Mouse (Mus musculus) forebrain, embryonic 16.5 days (tissue): Measurements from ENCODE around the gene Pcdh10. TPM values are rescaled to one million over a fixed set of nuclear protein-coding genes. Genes with fewer than 3 reads are reported as not detected.

Experiments
- ATAC-seq: fragments of 200-750 bp; cut with Nextera tagmentation; 2 replicates; pipeline ENCODE4 v1.8.0; 2017; ENCODE audit warnings: mild to moderate bottlenecking, moderate library complexity
- H3K27ac ChIP-seq: fragments of 300-500 bp; sonication (generic); 2 replicates; pipeline ENCODE4 v1.5.1; 2014; ENCODE audit warnings: low read length, control low read depth
- H3K27me3 ChIP-seq: fragments of 300-500 bp; sonication (generic); replicated peaks from 2 replicates; pipeline ENCODE4 v1.6.1; 2014; ENCODE audit warnings: low read length; ENCODE audit not compliant: control insufficient read depth, insufficient read depth
- H3K36me3 ChIP-seq: fragments of 300-500 bp; sonication (generic); 2 replicates; pipeline ENCODE4 v1.6.1; 2014; ENCODE audit not compliant: control insufficient read depth, insufficient read depth
- H3K4me1 ChIP-seq: fragments of 300-500 bp; sonication (generic); replicated peaks from 2 replicates; pipeline ENCODE4 v1.6.1; 2014; ENCODE audit warnings: low read length; ENCODE audit not compliant: control insufficient read depth, insufficient read depth
- H3K4me2 ChIP-seq: fragments of 300-500 bp; sonication (generic); 2 replicates; pipeline ENCODE4 v1.6.1; 2014; ENCODE audit warnings: mild to moderate bottlenecking, low read length, control low read depth
- H3K4me3 ChIP-seq: fragments of 300-500 bp; sonication (generic); replicated peaks from 2 replicates; pipeline ENCODE4 v1.5.1; 2014; ENCODE audit warnings: mild to moderate bottlenecking, low read length, control low read depth
- H3K9ac ChIP-seq: fragments of 300-500 bp; sonication (generic); replicated peaks from 2 replicates; pipeline ENCODE4 v1.6.1; 2014; ENCODE audit warnings: low read depth, low read length, control low read depth
- H3K9me3 ChIP-seq: fragments of 300-500 bp; sonication (generic); 2 replicates; pipeline ENCODE4 v1.6.1; 2016; ENCODE audit warnings: low read length; ENCODE audit not compliant: control insufficient read depth
- WGBS: fragments of 180-500 bp; shearing (Covaris S2); extraction: QIAGEN DNeasy Blood & Tissue Kit; methylation state at CpG from one replicate; pipeline ENCODE4 v1.1.7; 2014; 5-methylcytosine and 5-hydroxymethylcytosine counted together
- polyA plus RNA-seq: library from polyadenylated mRNA; unstranded; fragments of >200 nt; fragmentation: Nextera tagmentation; extraction: Ambion mirVana; gene quantifications from 2 replicates; pipeline ENCODE4 v1.2.1, GENCODE M21; 2015

The Pcdh10 gene
- polyA plus RNA-seq, 1 experiment from 2014 or later = 15.8 TPM

- H3K9me3 ChIP-seq = no peaks in the 10 kb centered on the region
- H3K4me3 ChIP-seq = peak overlapping the region; percentile 72
- peaks cover 7% of the 10 kb centered on the region for H3K4me1 ChIP-seq
- H3K27me3 ChIP-seq = no peaks in the 10 kb centered on the region
- H3K36me3 ChIP-seq = no peaks in the 10 kb centered on the region
- peak overlapping the region; percentile 56 for H3K27ac ChIP-seq
- under 1% methylated on average over 82 of the region's 82 CpGs for WGBS
- peak overlapping the region; percentile 74 for H3K9ac ChIP-seq
- peak overlapping the region; percentile 96 for H3K4me2 ChIP-seq
- ATAC-seq = no peak
Measured at GRCm38 (mm10) chr3:45380811-45381761, 2.9 kb downstream of the Pcdh10 start.

DNA sequence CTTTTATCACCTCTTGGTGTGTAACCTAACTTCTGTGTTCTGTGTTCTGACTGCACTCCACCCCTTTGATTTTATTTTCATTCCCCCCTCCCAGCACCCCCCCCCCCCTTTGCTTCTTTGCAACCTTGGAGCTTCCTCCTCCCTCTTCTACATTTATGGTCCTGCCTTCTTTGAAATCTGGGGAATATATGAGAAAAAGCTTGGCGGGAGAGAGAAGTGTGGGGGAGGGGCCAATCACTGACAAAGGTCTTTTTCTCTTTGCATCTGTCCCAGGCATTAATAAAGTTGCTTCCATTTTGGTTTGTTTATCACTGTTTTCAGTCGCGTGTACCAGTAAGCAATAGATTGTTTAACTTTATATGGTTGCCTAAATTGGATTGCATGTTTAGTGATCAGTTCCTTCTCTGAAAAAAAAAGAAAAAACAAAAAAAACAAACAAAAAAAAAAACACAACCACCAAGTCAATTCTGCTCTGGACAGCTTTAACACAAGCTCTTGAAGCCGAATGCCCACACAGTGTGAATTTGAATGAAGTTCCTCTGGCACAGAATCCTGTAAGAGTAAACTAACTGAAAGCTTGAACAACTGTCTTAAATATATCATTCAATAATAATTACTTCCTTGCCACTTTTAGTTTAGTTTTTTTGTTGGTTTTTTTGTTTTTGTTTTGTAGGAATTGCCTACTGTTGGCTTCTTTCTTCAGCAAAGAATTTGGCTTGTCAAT is 4.0 kb downstream of the Pcdh10 start:
- Histone ChIP-seq H3K9ac (peak overlapping the region; percentile 74), H3K27ac (no peak overlapping the region), H3K9me3 (no peaks in the 10 kb centered on the region), H3K27me3 (no peaks in the 10 kb centered on the region), H3K4me1 (peaks cover 10% of the 10 kb centered on the region), H3K36me3 (no peaks in the 10 kb centered on the region), H3K4me2 (peak overlapping the region; percentile 96), H3K4me3 (peak overlapping the region; percentile 72)
- no peak for ATAC-seq
- 15% methylated on average over 4 of the region's 4 CpGs for WGBS

DNA sequence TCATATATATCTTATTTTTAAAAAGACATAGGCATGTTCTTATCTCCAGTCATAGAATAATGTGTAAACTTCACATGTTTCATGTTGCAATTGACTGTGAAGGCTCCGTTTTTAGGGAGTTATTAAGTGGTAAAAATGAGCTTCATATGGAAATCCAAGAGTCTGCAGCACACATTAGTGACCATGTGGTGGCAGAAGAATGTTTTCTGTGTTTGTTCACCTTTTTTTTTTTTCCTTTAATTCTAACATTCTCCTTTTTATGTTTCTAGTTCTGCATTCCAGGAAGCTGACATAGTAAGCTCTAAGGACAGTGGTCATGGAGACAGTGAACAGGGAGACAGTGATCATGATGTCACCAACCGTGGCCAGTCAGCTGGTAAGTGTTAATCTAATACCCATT is 5.6 kb downstream of the Pcdh10 start:
- no peaks in the 10 kb centered on the region for H3K9me3 ChIP-seq
- 26% methylated on average over 2 of the region's 2 CpGs for WGBS
- peaks cover 10% of the 10 kb centered on the region for H3K4me1 ChIP-seq
- no peak overlapping the region for H3K27ac ChIP-seq
- H3K27me3 ChIP-seq = no peaks in the 10 kb centered on the region
- H3K4me2 ChIP-seq = peak overlapping the region; percentile 24
- H3K36me3 ChIP-seq = no peaks in the 10 kb centered on the region
- peak overlapping the region; percentile 9; the same call in 1 of the 2 replicates for H3K4me3 ChIP-seq
- H3K9ac ChIP-seq = no peak overlapping the region
- ATAC-seq = no peak

DNA sequence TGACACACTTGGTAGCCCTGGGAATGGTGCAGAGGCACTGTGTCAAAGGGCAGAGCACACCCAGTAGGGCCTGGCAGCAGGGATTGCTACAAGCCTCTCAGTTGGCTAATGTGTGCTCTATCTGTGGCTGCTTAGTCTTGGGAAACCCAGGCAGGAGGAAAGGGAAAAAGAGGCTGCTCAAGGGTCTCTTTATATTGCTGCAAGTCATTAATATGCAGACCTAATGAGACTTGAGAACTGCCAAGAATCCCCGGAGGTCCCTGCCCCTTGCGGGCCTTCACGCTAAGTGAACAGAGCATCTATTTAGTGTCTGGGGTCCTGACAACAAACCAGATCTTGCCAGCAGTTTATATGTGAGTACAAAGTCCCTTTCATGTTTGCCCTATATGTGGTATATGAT is 6.8 kb downstream of the Pcdh10 start:
- Histone ChIP-seq H3K4me2 (peak overlapping the region; percentile 46), H3K9ac (peak overlapping the region; percentile 2; the same call in 1 of the 2 replicates), H3K27me3 (no peaks in the 10 kb centered on the region), H3K4me3 (peak overlapping the region; percentile 10), H3K4me1 (peaks cover 8% of the 10 kb centered on the region), H3K27ac (peak overlapping the region; percentile 33; the same call in 1 of the 2 replicates), H3K36me3 (no peaks in the 10 kb centered on the region), H3K9me3 (no peaks in the 10 kb centered on the region)
- WGBS = 3% methylated on average over 3 of the region's 3 CpGs
- ATAC-seq = peak; percentile 83

- 4% methylated on average over 2 of the region's 2 CpGs for WGBS
- H3K4me3 ChIP-seq = no peak overlapping the region; the same call in 1 of the 2 replicates
- H3K9me3 ChIP-seq = no peaks in the 10 kb centered on the region
- no peak overlapping the region for H3K9ac ChIP-seq
- H3K27ac ChIP-seq = no peak overlapping the region
- ATAC-seq = peak; percentile 14; the same call in 1 of the 2 replicates
- no peaks in the 10 kb centered on the region for H3K27me3 ChIP-seq
- peak overlapping the region; percentile 46 for H3K4me2 ChIP-seq
- H3K36me3 ChIP-seq = no peaks in the 10 kb centered on the region
- H3K4me1 ChIP-seq = peaks cover 8% of the 10 kb centered on the region
Measured at GRCm38 (mm10) chr3:45385451-45385850, 7.3 kb downstream of the Pcdh10 start.

GRCm38 (mm10) chr3:45386512-45386911 is 8.3 kb downstream of the Pcdh10 start:
- peaks cover 8% of the 10 kb centered on the region for H3K4me1 ChIP-seq
- no peaks in the 10 kb centered on the region for H3K9me3 ChIP-seq
- no peak for ATAC-seq
- H3K4me3 ChIP-seq = 0 out of 2 replicates have a peak overlapping the region, but pooled peaks have one; percentile 9
- no peaks in the 10 kb centered on the region for H3K36me3 ChIP-seq
- no peak overlapping the region; the same call in 1 of the 2 replicates for H3K27ac ChIP-seq
- peak overlapping the region; percentile 36 for H3K4me2 ChIP-seq
- no peak overlapping the region for H3K9ac ChIP-seq
- no peaks in the 10 kb centered on the region for H3K27me3 ChIP-seq
- 17% methylated on average over 2 of the region's 2 CpGs for WGBS

- H3K9me3 ChIP-seq = no peaks in the 10 kb centered on the region
- 53% methylated on average over 4 of the region's 4 CpGs for WGBS
- no peak overlapping the region for H3K27ac ChIP-seq
- H3K4me3 ChIP-seq = no peak overlapping the region
- ATAC-seq = no peak
- H3K4me1 ChIP-seq = no peaks in the 10 kb centered on the region
- peaks cover 7% of the 10 kb centered on the region; the same call in 1 of the 2 replicates for H3K36me3 ChIP-seq
- H3K9ac ChIP-seq = no peak overlapping the region
- H3K27me3 ChIP-seq = no peaks in the 10 kb centered on the region
- no peak overlapping the region for H3K4me2 ChIP-seq
Measured at GRCm38 (mm10) chr3:45397101-45397500, 18.9 kb downstream of the Pcdh10 start.

DNA sequence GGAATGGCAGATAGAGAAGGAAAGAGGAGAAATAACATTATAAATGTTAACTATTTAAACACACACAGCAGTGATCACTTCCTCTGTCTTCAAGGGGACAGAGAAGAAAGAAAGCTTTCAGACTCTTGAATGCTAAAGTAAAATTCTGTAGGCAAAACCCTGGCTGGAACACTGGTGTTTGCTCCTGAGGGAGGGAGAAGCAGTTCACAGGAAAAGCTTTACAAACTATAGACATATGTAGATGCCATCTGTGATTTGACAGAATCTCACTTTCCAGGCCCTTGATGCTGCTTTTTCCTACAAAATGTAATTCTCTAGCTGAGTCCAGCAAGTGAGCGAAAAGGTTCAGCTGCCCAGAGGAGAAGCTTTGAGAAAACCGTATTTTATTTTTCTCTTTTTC is 25.0 kb downstream of the Pcdh10 start:
- H3K9me3 ChIP-seq = no peaks in the 10 kb centered on the region
- H3K27me3 ChIP-seq = no peaks in the 10 kb centered on the region
- no peak overlapping the region for H3K4me2 ChIP-seq
- H3K4me3 ChIP-seq = no peak overlapping the region
- no peak overlapping the region for H3K9ac ChIP-seq
- ATAC-seq = no peak
- WGBS = 62% methylated on average over 2 of the region's 2 CpGs
- no peaks in the 10 kb centered on the region for H3K36me3 ChIP-seq
- no peak overlapping the region for H3K27ac ChIP-seq
- H3K4me1 ChIP-seq = 0 out of 2 replicates have a peak, but pooled peaks cover 2% of the 10 kb centered on the region

GRCm38 (mm10) chr3:45431691-45432090 is 53.5 kb downstream of the Pcdh10 start:
- Histone ChIP-seq H3K4me1 (peaks cover 5% of the 10 kb centered on the region), H3K4me3 (no peak overlapping the region), H3K27me3 (no peaks in the 10 kb centered on the region), H3K27ac (no peak overlapping the region), H3K9ac (no peak overlapping the region), H3K36me3 (no peaks in the 10 kb centered on the region), H3K4me2 (no peak overlapping the region), H3K9me3 (no peaks in the 10 kb centered on the region)
- ATAC-seq = peak; percentile 95
- WGBS = 18% methylated on average over 1 of the region's 1 CpGs
